Mouse (Mus musculus) ES-Bruce4 (cell line): ENCODE data around the gene Fkbpl. TPM values are rescaled to one million over a fixed set of nuclear protein-coding genes. Genes with fewer than 3 reads are reported as not detected.
A peak's percentile ranks its signal among the peaks of the same experiment; 100 is the strongest.

ENCODE experiments used
- H3K27ac ChIP-seq: 2 replicates; pipeline ENCODE4 v1.5.1; 2012; ENCODE audit warnings: low read length, inconsistent platforms; ENCODE audit not compliant: insufficient read depth
- H3K27me3 ChIP-seq: 2 replicates; pipeline ENCODE4 v1.6.1; 2012; ENCODE audit warnings: mild to moderate bottlenecking, low read length, inconsistent platforms; ENCODE audit not compliant: control insufficient read depth, poor library complexity, insufficient read depth, severe bottlenecking
- H3K36me3 ChIP-seq: 2 replicates; pipeline ENCODE4 v1.6.1; 2012; ENCODE audit warnings: inconsistent platforms, mild to moderate bottlenecking, low read length, moderate library complexity; ENCODE audit not compliant: control insufficient read depth, poor library complexity, insufficient read depth, severe bottlenecking
- H3K4me1 ChIP-seq: one replicate; pipeline ENCODE4 v1.8.1; 2011; ENCODE audit warnings: low read length; ENCODE audit not compliant: control insufficient read depth, insufficient read depth
- H3K4me3 ChIP-seq: 2 replicates; pipeline ENCODE4 v1.5.1; 2011; ENCODE audit warnings: low read depth, mild to moderate bottlenecking, low read length
- H3K9ac ChIP-seq: 2 replicates; pipeline ENCODE4 v1.6.1; 2012; ENCODE audit warnings: low read depth, mild to moderate bottlenecking, inconsistent platforms; ENCODE audit not compliant: poor library complexity, severe bottlenecking
- H3K9me3 ChIP-seq: replicated peaks from 2 replicates; pipeline ENCODE4 v1.6.1; 2012; ENCODE audit warnings: mild to moderate bottlenecking, low read length, inconsistent platforms; ENCODE audit not compliant: control insufficient read depth, poor library complexity, insufficient read depth, severe bottlenecking
- CTCF ChIP-seq: IDR thresholded peaks from one replicate; pipeline ENCODE4 v1.8.1; 2011; ENCODE audit warnings: low read depth, low read length
- EP300 ChIP-seq: IDR thresholded peaks from 2 replicates; pipeline ENCODE4 v1.6.1; 2011; ENCODE audit warnings: low read depth, low read length; ENCODE audit not compliant: insufficient read depth
- POLR2A ChIP-seq: IDR thresholded peaks from one replicate; pipeline ENCODE4 v1.8.1; 2011; ENCODE audit warnings: low read length; ENCODE audit not compliant: insufficient read depth
- polyA plus RNA-seq: library from polyadenylated mRNA; stranded (reverse); fragments of >200 nt; gene quantifications from 2 replicates; pipeline ENCODE4 v1.2.4, GENCODE M21; 2011; ENCODE audit warnings: low read depth; ENCODE audit not compliant: missing spikeins, insufficient read depth, insufficient read length

The Fkbpl gene
- polyA plus RNA-seq, 1 experiment, result 16.5 TPM

GRCm38 (mm10) chr17:34643944-34644343 is 620 bp upstream of the Fkbpl start:
- Histone ChIP-seq H3K4me1 (no peaks in the 10 kb centered on the region), H3K9ac (no peak overlapping the region), H3K4me3 (no peak overlapping the region), H3K27me3 (no peaks in the 10 kb centered on the region), H3K27ac (no peak overlapping the region), H3K9me3 (no peaks in the 10 kb centered on the region), H3K36me3 (no peaks in the 10 kb centered on the region)
- TF ChIP-seq POLR2A (no peak), CTCF (no peak), EP300 (no peak)

GRCm38 (mm10) chr17:34645256-34645829 is 779 bp downstream of the Fkbpl start:
- Histone ChIP-seq H3K9me3 (no peaks in the 10 kb centered on the region), H3K36me3 (peaks cover 4% of the 10 kb centered on the region; the same call in 1 of the 2 replicates), H3K4me3 (peak overlapping the region; percentile 98), H3K27ac (no peak overlapping the region), H3K4me1 (no peaks in the 10 kb centered on the region), H3K9ac (peak overlapping the region; percentile 49), H3K27me3 (no peaks in the 10 kb centered on the region)
- TF ChIP-seq EP300, result no peak
- no peak for TF ChIP-seq CTCF
- no peak for TF ChIP-seq POLR2A

- no peaks in the 10 kb centered on the region for H3K27me3 ChIP-seq
- H3K4me1 ChIP-seq, result no peaks in the 10 kb centered on the region
- H3K4me3 ChIP-seq, result peak overlapping the region; percentile 52
- H3K27ac ChIP-seq, result no peak overlapping the region
- peaks cover 4% of the 10 kb centered on the region; the same call in 1 of the 2 replicates for H3K36me3 ChIP-seq
- no peak for TF ChIP-seq CTCF
- no peak for TF ChIP-seq POLR2A
- no peaks in the 10 kb centered on the region for H3K9me3 ChIP-seq
- peak overlapping the region; percentile 49 for H3K9ac ChIP-seq
Observed at GRCm38 (mm10) chr17:34645831-34646511, 1.4 kb downstream of the Fkbpl start.

GRCm38 (mm10) chr17:34646906-34647787 is 2.6 kb downstream of the Fkbpl start, which contains the start of gene Atf6b:
Atf6b (plus strand) TSS chr17:34647146.
- Histone ChIP-seq H3K36me3 (peaks cover 4% of the 10 kb centered on the region; the same call in 1 of the 2 replicates), H3K4me3 (peak within 1 kb of the TSS; percentile 93), H3K9ac (peak within 1 kb of the TSS; percentile 73), H3K4me1 (no peaks in the 10 kb centered on the region), H3K9me3 (no peaks in the 10 kb centered on the region), H3K27me3 (no peaks in the 10 kb centered on the region), H3K27ac (no peak within 1 kb of the TSS)
- TF ChIP-seq POLR2A (no peak), EP300 (no peak), CTCF (no peak)

GRCm38 (mm10) chr17:34648141-34648890 is 3.8 kb downstream of the Fkbpl start:
- peaks cover 4% of the 10 kb centered on the region; the same call in 1 of the 2 replicates for H3K36me3 ChIP-seq
- H3K27ac ChIP-seq, result no peak overlapping the region
- no peaks in the 10 kb centered on the region for H3K9me3 ChIP-seq
- no peaks in the 10 kb centered on the region for H3K27me3 ChIP-seq
- H3K9ac ChIP-seq, result no peak overlapping the region
- TF ChIP-seq EP300 (no peak), POLR2A (no peak), CTCF (no peak)
- no peak overlapping the region for H3K4me3 ChIP-seq
- H3K4me1 ChIP-seq, result no peaks in the 10 kb centered on the region
